Mouse (Mus musculus): Measurements from ENCODE around the gene Senp1.

- TF ChIP-seq POLR2A (IDR thresholded peaks at IDR 0.05; ENCODE audit: borderline replicate concordance, insufficient read depth, low read length) (peak; percentile 72; the same call in 1 of the 2 replicates), CTCF (IDR thresholded peaks at IDR 0.05; ENCODE audit: borderline replicate concordance, insufficient read depth, low read depth, low read length) (no peak)
These were observed at the start of gene Senp1 for GRCm38 (mm10) chr15:98093121-98094011.
